Mouse (Mus musculus) lung, postnatal 10 days (tissue): Measurements from ENCODE around the gene Hrasls5.

ENCODE experiments used
- DNase-seq: peaks from one replicate; pipeline ENCODE4 v3.0.0; 2021

Gene Hrasls5

DNA sequence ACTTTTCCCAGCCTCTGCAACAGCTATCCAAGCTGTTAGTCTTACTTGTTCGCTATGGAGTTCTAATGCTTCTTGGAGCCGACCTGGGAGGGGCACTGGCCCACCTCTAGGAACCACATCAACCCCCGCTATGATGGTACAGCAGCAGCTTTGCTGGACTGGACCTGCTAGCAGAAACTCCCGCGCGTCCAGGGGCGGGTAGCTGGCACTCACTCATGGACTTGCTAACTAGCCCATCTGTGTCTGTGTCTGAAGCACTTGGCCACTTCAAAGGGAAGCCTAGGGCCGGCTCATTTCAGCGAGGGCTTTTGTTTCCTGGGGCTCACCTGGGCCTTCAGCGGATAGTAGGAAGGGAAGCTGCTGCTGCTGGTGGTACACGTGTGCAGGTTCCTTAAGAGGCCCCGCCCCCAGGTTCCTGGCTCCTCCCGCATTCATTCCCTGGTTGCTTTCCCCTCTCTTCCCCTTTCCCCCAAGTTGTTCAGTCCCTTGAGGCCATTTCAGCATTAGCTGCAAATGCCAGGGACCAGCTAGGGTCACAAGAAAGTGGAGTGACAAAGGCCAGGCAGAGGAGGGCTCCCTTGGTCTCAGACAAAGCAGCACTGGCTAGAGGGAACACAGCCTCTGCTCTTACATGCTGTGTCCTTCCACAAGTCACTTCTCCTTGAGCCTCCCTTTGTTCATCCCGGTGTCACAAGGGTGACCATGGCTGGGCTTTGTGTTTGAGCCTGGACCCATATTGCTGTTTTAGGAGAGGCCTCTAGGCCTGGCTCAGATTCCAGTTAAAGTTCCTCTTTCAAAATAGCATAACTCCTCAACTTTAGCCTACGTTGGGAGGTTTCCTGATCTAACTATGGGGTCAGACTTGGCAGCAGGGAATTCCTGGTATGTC, 5.3 kb upstream of the Hrasls5 start, which contains the start of gene Lgals12:
Lgals12 (minus strand) TSS at position 393 of the 889 bp plus-strand sequence.
- peak; percentile 35 for DNase-seq

DNA sequence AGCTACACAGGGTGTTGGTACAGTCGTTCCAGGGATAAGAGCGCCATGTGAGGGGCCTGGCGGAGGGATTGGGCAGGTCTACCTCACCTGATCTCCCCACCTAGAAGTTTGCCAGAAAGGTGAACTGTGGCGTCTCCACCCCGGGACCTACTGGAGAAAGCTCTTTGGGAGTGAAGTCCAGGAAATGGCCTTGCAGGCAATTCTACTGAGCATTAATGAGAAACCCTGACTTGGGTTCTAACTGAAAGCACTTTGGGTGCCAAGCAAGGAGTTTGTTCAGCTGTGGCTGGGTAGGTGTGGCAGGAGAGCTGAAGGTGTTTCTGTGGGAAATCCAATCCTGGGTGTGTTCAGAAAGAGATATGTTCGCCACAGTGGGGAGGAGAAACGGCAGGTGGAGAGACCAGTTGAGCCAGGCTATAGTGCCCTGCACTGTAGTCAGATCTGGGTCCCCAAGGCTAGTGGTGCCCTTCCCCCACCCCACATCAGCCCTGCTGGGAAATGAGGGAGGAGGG, 4.6 kb upstream of the Hrasls5 start:
- peak; percentile 41 for DNase-seq

DNA sequence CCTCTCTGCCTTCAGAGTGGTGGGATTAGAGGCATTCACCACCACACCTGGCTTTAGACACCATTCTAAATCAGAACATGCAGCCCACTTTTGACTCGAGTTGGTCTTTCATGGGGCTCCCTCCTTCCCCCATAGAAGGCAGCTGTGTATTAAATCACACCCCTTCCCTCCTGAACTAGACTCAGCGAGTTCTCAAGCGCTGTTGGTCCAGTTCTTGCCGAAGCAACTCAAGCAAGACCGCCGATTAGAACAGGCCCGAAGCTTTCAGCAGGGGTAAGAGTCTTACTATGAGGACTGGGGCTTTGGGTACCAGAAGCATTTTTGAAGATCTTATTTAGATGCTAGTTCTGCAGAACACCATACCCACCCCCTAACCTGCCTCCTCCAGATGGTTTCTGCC, 810 bp downstream of the Hrasls5 start:
- no peak for DNase-seq

DNA sequence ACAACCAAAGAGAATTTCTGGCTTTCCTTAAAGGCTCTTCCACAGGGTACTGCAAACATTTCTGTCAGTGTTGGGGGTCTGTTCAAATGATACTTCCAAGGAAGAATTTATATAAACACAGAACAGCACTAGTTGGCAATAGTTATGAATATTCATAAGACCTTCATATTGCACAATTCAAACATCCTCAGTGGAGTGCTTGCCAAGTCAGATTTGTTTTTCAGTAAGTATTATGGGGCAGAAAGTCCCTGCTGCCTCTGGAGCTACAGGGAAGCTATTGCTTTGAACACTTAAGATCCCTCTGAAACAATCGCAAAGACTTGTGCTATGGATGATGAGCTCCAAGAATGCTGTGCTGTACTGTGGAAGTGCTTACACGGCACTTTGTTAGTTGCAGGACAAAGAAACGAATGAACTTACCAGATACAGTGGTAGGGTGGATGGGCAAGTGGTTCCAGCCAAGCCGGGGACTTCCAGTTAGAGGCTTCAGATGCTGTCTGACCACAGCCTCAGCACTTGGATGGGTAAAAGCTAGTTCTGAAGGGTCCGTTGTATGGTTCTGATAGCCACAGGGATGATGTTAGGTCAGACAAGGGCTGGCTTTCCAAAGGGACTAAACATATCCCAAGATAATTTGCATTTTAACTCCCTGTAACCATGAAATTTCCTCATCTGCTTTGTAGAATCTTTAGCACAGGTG, 4.0 kb downstream of the Hrasls5 start:
- no peak for DNase-seq

DNA sequence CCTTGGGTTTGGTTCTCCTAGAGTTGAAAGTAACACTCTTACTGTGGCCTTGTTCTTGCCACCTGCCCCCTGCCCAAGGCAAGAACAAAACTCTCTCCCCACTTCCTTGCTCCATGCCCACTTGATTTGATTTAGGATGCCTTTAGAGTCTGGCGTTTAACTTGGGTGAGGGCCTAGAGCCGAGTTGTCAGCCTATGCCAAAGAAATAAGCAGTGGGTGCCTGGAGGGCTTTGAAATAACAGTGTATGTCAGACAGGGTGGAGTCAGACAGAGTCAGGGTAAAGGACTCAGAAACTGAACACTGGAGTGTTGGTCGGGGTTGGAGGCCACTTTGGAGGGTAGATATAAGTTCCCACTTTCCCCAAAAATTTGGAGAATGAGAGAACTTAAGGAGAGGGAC, 4.7 kb downstream of the Hrasls5 start:
- DNase-seq, result no peak

DNA sequence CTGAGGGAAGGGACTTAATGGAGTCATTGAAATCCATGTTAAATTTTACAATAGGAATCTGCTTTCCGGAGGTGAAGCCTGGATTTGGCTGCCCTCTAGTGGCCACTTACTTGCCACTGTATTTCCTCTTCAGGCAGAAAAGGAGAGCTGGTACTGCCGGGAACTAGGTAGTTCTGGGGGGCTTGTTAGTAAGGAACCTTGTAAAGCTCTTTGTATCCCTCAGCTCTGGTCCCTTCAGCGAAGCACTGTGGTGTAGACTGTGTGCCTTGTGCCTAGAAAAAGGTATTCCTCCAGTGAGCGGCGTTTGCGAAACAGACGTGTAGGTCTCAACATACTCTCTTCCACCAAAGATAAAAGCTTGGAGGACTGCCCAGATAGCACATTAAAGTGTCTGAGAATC, 5.4 kb downstream of the Hrasls5 start:
- DNase-seq, result peak; percentile 78

DNA sequence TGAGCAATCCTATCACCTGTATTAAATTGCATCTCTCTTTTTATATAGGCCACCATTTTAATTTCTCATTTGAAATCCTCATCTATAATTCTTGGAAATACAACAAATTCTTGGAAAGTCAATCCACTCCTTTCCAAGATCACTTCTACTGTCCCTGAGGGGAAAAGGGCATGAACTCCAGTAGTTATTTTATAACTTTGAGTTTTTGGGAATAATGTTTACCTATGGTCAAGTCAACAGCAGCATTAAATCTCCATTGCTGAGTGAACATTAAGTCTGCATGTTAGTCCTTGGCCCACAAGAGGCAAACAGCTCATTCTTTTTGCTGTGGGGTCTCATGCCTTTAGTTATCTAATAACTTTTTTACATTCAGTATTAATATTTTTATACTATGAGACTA, 20.7 kb downstream of the Hrasls5 start:
- no peak for DNase-seq

DNA sequence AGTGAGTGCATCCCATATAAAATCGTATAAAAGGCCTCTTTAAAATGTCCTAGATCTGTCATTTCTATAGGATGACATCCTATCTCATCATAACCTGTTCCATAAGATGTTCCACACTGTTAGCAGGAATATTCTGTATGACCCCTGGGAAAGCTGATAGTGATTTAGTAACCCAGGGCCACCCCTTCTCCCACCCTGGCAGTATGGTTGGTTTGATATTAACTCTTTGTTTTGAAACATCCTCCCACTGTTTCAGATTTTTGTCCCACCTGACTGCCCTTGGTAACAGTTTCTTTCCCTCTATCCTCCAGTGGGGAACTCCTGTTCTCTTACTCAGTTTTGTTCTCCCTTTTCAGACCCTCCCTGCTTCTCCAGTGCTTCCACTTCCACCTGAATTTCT, 21.4 kb downstream of the Hrasls5 start:
- DNase-seq, result no peak

DNA sequence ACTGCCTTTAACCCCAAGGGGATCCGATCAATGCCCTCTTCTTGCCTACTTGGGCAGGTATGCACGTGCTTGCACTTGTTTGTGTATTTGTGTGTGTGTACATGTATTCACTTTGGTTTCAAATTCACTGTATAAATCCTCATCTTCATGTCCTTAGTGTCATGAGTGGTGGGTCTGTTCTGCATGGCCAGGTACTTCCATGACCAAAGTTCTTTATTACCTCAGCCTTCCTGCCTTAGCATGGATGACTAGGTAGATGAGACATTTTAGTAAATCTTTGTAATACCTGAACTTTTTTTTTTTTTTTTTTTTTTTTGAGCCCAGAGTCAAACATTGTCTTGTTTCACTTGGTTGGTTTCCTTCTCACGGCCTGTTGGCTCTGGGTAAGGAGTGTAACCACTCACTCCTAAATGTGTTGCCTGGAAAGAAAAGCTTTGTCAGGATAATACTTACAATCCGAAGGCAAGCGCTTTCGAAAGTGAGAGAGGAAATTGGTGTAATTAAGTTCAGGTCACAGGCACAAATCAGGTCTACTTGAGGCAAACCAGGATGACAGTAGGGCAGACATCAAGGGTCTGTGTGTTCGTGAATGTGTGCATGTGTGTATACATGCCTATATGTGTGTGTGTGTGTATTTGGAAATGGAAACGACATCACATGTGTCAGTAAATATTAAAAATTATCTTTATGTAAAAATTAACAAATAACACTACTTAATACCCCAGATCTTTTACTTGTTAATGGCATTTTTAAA, 36.7 kb downstream of the Hrasls5 start:
- no peak for DNase-seq

DNA sequence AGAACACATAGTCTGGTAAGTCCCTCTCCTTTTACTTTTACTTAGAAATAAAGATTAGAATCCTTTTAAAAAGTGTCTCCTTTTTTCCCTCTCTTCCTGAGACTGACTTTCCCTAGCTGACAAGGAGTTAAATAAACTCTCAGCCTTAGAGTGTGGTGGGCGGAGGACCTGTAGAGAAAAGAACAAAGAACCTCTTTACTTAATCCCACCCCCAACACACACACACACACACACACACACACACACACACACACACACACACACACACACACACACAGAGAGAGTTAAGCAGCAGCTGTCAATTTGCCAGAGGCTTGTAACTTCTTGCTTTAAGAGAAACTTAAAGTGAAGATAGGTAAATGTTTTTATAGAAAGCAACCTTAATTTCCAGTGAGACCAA, 59.7 kb downstream of the Hrasls5 start:
- DNase-seq, result no peak

DNA sequence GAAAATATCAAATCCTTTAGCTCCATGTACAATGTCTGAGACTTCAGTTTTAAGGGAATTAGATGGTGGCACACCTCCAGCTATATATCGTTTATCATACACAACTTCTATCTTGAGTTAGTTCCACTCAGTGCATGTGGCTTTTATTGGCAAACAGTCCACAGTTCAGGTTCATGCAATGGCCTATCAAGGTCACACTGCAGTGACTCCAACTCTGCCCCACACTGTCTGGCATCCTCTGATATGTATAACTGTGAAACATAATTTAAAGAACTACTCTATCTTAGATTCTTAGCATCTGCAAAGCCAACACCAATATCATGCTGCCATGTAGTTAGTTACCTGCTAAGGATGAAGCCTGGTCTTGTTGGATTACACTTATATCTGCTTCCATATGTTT, 75.6 kb downstream of the Hrasls5 start:
- DNase-seq, result no peak
